Mouse (Mus musculus): Measurements from ENCODE around the gene Slc25a23. TPM values are rescaled to one million over a fixed set of nuclear protein-coding genes. Genes with fewer than 3 reads are reported as not detected.

Slc25a23 gene
- 31.3 and 177 TPM in 2 replicates for polyA plus RNA-seq (2021; fragmentation: Nextera tagmentation)
- long read RNA-seq, experiment 1, partial matches to known transcripts = 0 of 10 reads
- long read RNA-seq, experiment 1, other reads (novel, unspliced or antisense) = 10 of 10 reads
- long read RNA-seq, experiment 2, partial matches to known transcripts = 2 of 24 reads
- long read RNA-seq, experiment 2, other reads (novel, unspliced or antisense) = 22 of 24 reads

DNA sequence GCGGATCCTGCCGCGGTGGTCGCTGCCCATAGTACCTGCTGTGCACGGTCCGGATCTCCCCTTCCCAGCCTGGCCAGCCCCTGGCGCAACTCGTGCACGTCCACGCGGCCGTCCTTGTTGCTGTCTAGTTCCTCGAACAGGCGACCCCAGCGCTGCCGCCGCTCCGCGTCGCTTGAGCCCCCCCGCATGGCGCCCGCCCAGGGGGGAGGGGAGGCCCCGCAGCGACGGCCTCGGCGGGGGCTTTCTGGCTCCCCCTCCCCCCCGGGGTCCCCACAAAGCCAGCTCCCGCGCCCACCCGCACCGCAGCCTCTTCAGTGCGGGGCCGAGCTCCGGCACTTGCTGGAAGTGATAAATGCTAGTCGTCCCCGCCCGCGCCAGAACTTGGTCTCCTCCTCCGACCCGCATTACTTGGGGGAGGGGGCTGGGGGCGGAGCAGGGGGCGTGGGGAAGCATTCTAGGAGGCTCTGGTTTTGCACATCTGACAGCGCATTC, at the start of gene Slc25a23:
Gene Slc25a23 (minus strand): TSS at position 378 of the 492 bp plus-strand sequence.

DNA sequence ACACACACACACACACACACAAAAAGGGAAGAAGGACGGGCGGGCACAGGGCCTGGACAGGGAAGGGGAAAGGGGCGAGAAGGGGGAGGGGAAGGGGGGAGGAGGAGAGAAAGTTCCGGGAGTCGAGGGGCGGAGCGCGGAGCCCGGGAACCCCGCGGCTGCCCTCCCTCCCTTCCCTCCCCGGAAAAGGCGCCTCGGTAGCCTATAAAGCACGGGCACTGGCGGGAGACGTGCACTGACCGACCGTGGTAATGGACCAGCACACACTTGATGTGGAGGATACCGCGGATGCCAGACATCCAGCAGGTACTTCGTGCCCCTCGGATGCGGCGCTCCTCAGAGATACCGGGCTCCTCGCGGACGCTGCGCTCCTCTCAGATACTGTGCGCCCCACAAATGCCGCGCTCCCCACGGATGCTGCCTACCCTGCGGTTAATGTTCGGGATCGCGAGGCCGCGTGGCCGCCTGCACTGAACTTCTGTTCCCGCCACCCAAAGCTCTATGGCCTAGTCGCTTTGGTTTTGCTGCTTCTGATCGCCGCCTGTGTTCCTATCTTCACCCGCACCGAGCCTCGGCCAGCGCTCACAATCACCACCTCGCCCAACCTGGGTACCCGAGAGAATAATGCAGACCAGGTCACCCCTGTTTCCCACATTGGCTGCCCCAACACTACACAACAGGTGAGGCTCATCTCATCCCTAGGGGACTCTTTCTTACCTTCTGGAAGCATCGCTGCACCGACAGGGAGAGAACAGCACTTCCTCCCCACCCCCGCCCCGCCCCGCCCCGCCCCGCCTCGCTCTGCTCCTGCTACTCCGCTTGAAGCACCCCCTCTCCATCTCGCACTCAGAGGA, 45.7 kb upstream of the Slc25a23 start, which contains the start of gene Tnfsf9:
Gene Tnfsf9 (plus strand): TSS at position 145 of the 854 bp plus-strand sequence.

DNA sequence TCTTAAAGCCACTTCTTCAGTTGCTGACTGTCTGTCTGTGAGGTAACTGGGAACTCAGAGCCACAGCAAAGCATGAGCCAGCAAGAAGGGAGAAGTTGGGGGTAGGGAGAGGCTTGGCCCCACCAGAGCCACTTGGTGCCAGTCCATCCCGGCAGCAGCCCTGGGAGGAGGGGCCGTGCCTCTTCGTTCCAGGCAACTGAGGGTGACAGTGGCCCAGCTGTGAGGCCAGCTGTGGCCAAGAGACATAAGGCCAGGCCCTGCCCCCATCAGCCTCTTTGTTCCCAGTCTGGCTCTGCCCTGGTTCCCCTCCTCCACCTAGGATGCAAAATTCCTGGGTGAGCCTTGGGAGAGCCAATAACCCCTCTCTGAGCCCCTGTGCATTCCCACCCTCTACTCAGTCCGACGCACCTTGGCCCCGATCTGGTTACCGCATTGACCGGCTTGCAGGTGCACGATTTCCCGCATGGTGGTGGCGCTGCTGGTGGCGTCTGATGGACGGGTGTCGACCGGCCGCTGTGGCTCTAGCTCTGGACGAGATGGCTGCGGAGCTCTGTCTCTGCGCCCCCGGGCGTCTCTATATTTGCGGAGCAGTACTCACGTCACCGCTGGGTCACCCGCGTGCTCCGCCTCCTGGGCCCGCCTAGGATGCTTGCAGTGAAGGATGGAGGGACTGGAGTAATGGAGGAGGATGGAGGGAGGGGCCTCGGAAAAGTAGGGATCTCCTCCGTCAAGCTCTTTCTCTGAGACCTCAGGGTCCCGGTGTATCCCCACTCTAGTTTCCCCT, 27.6 kb upstream of the Slc25a23 start, which contains the start of gene Tubb4a:
Gene Tubb4a (minus strand): TSS at position 734 of the 784 bp plus-strand sequence.

DNA sequence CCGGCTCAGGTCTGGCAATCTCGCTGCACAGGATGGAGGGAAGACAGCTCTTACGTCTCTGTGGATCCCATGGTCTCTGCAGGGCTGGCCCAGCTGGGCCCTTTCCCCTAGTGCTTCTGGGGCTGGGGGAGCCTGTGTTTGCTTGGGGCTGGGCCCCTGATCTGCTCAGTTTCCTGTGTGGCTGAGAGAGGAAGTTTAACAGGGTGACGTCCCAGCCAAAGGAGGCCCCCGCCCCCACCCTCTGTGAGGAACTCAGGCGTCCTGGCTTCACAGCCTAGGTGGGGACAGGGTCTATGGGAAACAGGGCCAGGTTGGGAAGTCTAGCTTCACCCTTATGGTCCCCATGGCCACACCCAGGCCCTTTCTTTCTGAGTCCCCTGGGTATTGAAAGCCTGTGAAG, 18.7 kb upstream of the Slc25a23 start, which contains the start of gene Dennd1c:
Gene Dennd1c (minus strand): TSS at position 179 of the 400 bp plus-strand sequence.

DNA sequence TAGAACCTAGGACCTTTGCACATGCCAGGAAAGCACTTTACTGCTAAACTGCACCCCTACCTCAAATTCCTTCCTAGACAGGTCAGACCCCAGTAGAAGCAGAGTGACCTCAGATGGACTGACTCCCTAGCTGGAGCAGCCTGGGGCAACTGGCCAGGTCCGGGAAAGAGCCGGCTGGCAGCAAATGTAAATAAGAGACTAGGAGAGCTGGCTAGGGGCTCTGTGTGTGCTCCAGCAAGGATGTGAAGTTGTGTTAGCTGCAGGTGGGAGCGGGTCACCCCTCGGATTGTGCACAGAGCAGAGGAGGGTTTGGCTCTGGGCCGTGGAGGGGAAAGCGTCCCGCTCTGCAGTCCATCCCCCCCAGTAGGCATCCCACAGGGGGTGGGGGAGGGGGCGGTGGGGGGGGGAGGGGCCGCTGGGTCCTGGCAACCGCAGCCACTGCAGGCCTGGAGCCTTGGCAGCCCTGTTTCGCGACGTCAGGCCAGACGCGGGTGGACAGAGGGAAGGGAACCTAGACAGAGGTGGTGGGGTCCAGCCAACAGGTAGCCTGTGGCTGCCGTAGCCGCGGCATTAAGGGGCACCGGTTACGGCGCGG, 675 bp downstream of the Slc25a23 start, which contains the start of gene Crb3:
Gene Crb3 (plus strand): TSS at position 215 of the 595 bp plus-strand sequence.

DNA sequence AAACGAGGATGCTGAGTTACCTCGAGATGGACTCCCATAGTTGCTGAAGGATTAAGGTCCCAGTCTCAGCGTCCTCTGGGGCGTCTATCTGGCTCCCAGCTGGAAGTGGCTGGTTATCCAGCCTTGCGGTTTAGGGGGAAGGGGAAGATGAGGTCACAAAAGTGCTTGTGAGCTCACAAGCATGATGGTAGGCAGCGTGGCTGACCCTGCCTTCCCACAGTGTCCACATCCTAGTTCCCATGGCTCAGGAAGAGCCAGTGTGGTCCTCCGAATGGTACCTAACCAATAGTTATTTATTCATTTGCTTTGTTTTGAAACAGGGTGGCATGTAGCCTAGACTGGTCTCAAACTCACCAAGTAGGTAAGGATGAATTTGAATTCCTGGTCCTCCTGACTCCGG, 18.1 kb downstream of the Slc25a23 start, which contains the start of gene Slc25a41:
Gene Slc25a41 (minus strand): TSS at position 101 of the 400 bp plus-strand sequence.

DNA sequence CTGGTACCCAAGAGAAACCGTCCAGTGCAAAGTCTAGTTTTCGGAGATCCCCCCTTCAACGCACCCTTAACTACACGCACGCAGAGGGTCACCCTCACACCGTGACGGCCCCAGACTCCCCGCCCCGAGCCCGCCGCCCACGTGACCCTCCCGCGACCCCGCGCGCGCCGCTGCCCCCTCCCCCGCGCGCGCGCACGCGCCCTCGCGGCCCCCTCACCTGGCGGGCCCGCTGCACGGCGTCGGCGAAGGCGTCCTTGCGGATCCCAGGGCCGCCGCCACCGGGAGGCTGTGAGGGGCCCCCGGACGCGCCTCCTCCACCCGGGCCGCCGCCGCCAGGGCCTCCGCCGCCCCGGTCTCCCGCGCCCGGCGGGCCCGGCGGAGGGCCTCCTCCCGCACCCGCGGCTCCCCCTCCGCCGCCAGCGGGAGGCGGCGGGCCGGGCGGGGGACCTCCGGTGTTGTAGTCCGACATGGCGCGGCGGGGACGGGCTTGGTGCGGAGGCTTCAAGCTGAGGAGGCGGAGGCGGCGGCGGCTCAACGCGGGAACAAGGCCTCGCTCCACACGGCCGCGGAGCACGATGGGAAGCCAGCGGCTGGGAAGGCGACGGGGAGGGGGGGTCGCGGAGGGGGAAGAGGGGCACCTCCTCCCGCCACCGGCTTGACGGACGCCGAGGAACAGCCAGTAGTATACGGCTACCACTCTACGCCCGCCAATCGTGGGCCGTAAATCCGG, 28.6 kb downstream of the Slc25a23 start, which contains the start of gene Khsrp:
Gene Khsrp (minus strand): TSS at position 592 of the 730 bp plus-strand sequence.

DNA sequence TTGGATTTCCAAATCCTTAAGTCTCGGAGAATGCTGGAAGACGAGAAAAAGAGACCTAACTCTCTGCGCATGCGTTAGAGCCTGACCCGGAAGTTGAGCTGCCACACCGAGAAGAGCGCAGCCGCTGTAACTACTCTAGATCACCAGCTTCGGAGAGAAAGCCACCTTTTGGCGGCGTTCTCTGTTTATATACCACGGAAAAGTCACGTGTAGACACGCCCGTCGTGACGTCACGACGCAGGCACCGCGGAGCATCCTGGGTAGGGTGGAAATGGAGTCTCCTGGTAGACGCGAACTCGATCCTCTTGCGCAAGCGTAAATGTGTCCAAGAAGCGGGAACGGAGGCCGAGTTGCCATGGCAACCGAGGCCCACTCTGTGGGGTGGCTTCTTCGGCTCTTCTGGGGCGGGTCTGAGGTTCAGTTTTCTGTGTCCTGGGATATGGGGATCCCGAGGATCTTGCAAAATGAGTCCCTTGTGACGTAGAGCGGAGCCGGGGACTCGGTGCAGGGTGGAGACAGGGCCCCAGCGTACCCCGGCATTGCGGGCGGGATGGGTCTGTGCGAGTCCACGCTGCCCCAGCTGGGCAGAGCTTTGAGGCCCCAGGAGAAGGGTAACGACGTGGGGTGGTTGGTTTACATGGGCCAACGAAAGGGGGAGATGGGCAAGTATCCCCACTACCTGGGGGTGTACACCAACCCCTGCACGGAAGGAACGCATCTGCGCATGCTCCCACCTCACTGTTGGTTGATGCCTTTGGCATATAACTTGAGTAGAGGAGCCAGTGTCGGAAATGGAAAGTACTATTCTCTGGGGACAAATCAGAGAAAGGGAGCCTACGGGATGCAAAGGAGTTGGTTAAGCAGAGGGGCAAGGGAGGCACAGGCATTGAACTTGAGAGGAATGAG, 48.2 kb downstream of the Slc25a23 start, which contains the start of the genes Gtf2f1 and Gm17949:
Gene Gtf2f1 (minus strand): TSS at position 53 of the 906 bp plus-strand sequence.
Gene Gm17949 (plus strand): TSS at position 234 of the 906 bp plus-strand sequence.

DNA sequence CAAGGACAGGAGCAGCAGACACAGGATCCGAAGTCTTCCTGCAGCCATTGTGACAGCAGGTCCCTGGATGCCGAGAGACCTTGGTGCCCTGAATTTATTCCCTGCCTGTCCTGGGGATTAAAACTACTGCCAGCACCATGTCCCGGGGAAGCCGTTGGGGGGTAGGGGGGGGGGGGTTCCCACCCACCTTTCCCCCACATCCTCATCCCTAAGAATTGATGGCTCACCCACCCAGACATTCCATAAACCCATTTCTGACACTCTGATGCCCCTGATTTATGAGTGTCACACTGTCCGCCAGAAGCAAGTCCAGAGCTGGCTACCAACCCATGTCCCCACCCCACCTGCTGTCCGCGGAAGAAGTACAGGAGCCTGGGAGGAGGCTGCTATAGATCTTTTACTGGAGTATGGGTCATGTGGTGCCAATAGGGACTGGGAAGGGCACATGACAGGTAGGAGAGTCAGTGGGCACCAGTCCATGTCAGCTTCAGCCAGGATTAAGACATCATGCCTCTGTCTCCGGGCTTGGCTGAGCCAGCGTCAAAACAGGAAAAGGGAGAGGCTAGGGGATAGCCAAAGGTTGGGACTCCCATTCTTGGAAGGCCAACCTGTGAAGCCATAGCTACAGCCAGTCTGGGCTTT, 59.6 kb downstream of the Slc25a23 start, which contains the start of gene Pspn:
Gene Pspn (minus strand): TSS at position 51 of the 642 bp plus-strand sequence.

DNA sequence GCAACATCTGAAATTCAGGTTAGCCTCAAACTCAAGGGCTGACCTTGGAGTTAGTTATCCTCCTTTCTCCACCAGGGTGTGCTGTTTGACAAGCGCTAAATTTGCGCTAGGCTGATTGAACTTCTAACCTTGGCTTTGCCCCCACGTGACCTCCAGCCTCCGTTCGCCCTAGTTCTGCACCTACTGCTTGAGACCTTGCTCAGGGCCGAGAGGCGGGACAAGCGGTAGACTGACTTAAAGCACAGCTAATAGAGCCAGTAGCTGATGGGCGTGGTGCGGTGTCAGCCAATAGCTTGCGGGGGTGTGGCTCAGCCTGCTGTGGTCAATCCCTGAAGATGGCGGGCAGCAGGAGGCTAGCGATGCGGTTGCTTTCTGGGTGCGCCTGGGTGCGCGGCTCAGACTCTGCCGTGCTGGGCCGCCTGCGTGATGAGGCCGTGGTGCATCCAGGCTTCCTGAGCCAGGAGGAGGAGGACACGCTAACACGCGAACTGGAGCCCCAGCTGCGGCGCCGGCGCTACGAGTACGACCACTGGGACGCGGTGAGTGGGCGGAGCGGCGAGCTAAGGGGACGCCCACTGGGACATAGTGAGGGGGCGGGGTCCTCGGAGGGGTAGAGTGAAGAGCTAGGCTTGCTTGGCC, 62.5 kb downstream of the Slc25a23 start, which contains the start of gene Alkbh7:
Gene Alkbh7 (plus strand): TSS at position 311 of the 639 bp plus-strand sequence.

Other genes starting within 250 kb of the Slc25a23 start
- 1.0 and 1.1 TPM in 2 replicates for gene Rfx2, start 228.8 kb downstream of the Slc25a23 start, polyA plus RNA-seq (2021; fragmentation: Nextera tagmentation)
- not detected in 2 replicates for gene Acsbg2, start 185.4 kb downstream of the Slc25a23 start, polyA plus RNA-seq (2021; fragmentation: Nextera tagmentation)
- gene 1700061G19Rik, start 184.4 kb downstream of the Slc25a23 start, polyA plus RNA-seq (2021; fragmentation: Nextera tagmentation) = 0.07 and 0.13 TPM in 2 replicates
- 4.6 and 11.4 TPM in 2 replicates for gene Mllt1, start 124.4 kb downstream of the Slc25a23 start, polyA plus RNA-seq (2021; fragmentation: Nextera tagmentation)
- not detected in 2 replicates for gene Acer1, start 77.7 kb downstream of the Slc25a23 start, polyA plus RNA-seq (2021; fragmentation: Nextera tagmentation)
- 172 and 205 TPM in 2 replicates for gene Clpp, start 69.6 kb downstream of the Slc25a23 start, polyA plus RNA-seq (2021; fragmentation: Nextera tagmentation)
- gene Alkbh7, start 62.5 kb downstream of the Slc25a23 start, polyA plus RNA-seq (2021; fragmentation: Nextera tagmentation) = 62.5 and 64.6 TPM in 2 replicates
- gene Pspn, start 59.8 kb downstream of the Slc25a23 start, polyA plus RNA-seq (2021; fragmentation: Nextera tagmentation) = not detected in 2 replicates
- 63.0 and 79.7 TPM in 2 replicates for gene Gtf2f1, start 48.6 kb downstream of the Slc25a23 start, polyA plus RNA-seq (2021; fragmentation: Nextera tagmentation)
- gene Gm17949, start 48.4 kb downstream of the Slc25a23 start, polyA plus RNA-seq (2021; fragmentation: Nextera tagmentation) = not detected in 2 replicates
- 3.1 and 6.7 TPM in 2 replicates for gene Khsrp, start 28.3 kb downstream of the Slc25a23 start, polyA plus RNA-seq (2021; fragmentation: Nextera tagmentation)
- not detected in 2 replicates for gene Slc25a41, start 18.2 kb downstream of the Slc25a23 start, polyA plus RNA-seq (2021; fragmentation: Nextera tagmentation)
- 1.4 and 1.5 TPM in 2 replicates for gene Crb3, start 758 bp downstream of the Slc25a23 start, polyA plus RNA-seq (2021; fragmentation: Nextera tagmentation)
- 0.29 and 0.58 TPM in 2 replicates for gene Dennd1c, start 18.7 kb upstream of the Slc25a23 start, polyA plus RNA-seq (2021; fragmentation: Nextera tagmentation)
- 603 and 657 TPM in 2 replicates for gene Tubb4a, start 27.9 kb upstream of the Slc25a23 start, polyA plus RNA-seq (2021; fragmentation: Nextera tagmentation)
- 0.77 and 0.92 TPM in 2 replicates for gene Tnfsf9, start 45.5 kb upstream of the Slc25a23 start, polyA plus RNA-seq (2021; fragmentation: Nextera tagmentation)
- 0.33 and 0.42 TPM in 2 replicates for gene Cd70, start 89.9 kb upstream of the Slc25a23 start, polyA plus RNA-seq (2021; fragmentation: Nextera tagmentation)
- gene Tnfsf14, start 134.3 kb upstream of the Slc25a23 start, polyA plus RNA-seq (2021; fragmentation: Nextera tagmentation) = not detected in 2 replicates
- gene C3, start 168.3 kb upstream of the Slc25a23 start, polyA plus RNA-seq (2021; fragmentation: Nextera tagmentation) = 0.19 and 0.49 TPM in 2 replicates
- 23.5 TPM in 2 replicates for gene Gpr108, start 188.6 kb upstream of the Slc25a23 start, polyA plus RNA-seq (2021; fragmentation: Nextera tagmentation)
- 3.4 and 3.6 TPM in 2 replicates for gene Trip10, start 189.6 kb upstream of the Slc25a23 start, polyA plus RNA-seq (2021; fragmentation: Nextera tagmentation)
- 1.8 TPM in 2 replicates for gene Vav1, start 219.2 kb upstream of the Slc25a23 start, polyA plus RNA-seq (2021; fragmentation: Nextera tagmentation)